ENCODE assay signal across 8 mouse cellular contexts in the genomic region with DNA sequence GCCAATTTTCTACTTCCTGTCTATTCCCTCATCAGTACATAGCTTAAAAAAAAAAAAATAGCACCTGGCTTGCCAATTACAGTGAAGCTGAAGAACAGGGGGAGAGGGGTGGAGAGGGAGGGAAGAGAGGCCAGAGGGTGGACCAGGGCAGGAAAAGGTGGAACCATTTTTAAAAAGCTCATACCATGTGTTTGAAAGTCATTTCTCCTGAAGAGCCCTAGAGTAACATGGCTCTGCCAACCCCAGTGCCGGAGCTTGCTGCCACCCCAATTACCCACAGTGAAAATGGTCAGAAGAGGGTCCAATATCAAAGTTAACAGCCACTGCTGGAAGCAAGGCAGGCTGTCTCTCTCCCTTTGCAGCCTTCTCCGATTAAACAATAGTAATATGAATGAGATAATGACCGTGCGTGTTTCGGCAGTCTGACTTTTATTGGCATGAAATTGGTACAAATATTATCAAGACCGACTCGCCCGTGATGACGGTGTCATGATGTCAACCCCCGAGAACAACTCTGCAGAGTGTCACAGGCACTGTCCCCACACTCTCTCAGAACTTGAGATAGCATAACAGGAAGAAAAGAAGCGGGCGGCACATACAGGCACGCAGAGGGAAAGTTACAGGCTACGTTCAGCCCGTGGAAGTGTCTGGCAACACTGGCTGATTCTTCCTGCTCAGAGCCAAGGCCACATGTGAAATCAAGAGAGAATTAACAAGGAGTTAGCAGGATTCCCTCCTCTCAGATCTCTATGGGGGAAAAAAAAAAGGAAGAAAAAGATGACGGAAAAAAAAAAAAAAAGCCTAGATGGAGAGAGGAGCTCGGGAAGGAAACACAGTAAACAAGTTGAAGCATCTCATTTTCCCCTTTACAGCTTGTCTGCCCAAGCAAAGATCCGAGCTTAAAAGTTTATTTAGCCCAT.
DNase-seq lines count a peak whose midpoint lies in the region; ATAC-seq and TF ChIP-seq lines count a peak whose summit lies in the region.

No protein-coding gene starts in this region.

- H3K36me3 ChIP-seq in testis, adult 2 months (ENCODE audit: control insufficient read depth, insufficient read depth, low read length) = no peaks in the 10 kb centered on the region
- H3K36me3 ChIP-seq in hindbrain, embryonic 10.5 days = no peaks in the 10 kb centered on the region
- no peaks in the 10 kb centered on the region for H3K36me3 ChIP-seq in liver, adult 2 months (ENCODE audit: control insufficient read depth, insufficient read depth, low read length)
- H3K36me3 ChIP-seq in myocyte (ENCODE audit: control insufficient read depth, insufficient read depth) = no peaks in the 10 kb centered on the region

- 35% methylated on average over 18 of the region's 18 CpGs for WGBS in hindbrain, embryonic 10.5 days
- 52% methylated on average over 18 of the region's 18 CpGs for WGBS in liver, adult 2 months

- no peak for TF ChIP-seq POLR2A in testis, adult 2 months (IDR thresholded peaks at IDR 0.05; ENCODE audit: control insufficient read depth, low read depth, low read length)
- no peak for TF ChIP-seq POLR2A in liver, adult 2 months (IDR thresholded peaks at IDR 0.05; ENCODE audit: extremely low read depth, insufficient read depth, low read length)
- no peak for TF ChIP-seq POLR2A in myocyte (IDR thresholded peaks at IDR 0.05; ENCODE audit: insufficient read length, low read depth)

- no peaks in the 10 kb centered on the region for H3K9me3 ChIP-seq in hindbrain, embryonic 10.5 days

- no peak overlapping the region for H3ac ChIP-seq in myocyte (ENCODE audit: control insufficient read depth, insufficient read length)

- peak overlapping the region; percentile 57 for H3K27ac ChIP-seq in testis, adult 2 months (ENCODE audit: control insufficient read depth, insufficient read depth, low read depth, low read length)
- peak overlapping the region; percentile 75 for H3K27ac ChIP-seq in hindbrain, embryonic 10.5 days
- peak overlapping the region; percentile 40 for H3K27ac ChIP-seq in liver, adult 2 months (replicated peaks; ENCODE audit: insufficient read depth, low read depth, low read length)

- no peaks in the 10 kb centered on the region for H3K27me3 ChIP-seq in testis, adult 2 months (ENCODE audit: control insufficient read depth, insufficient read depth, low read length)
- H3K27me3 ChIP-seq in hindbrain, embryonic 10.5 days (ENCODE audit: insufficient read depth, poor library complexity, severe bottlenecking) = no peaks in the 10 kb centered on the region
- no peaks in the 10 kb centered on the region for H3K27me3 ChIP-seq in liver, adult 2 months (ENCODE audit: control insufficient read depth, insufficient read depth, low read length)
- H3K27me3 ChIP-seq in myocyte (ENCODE audit: control insufficient read depth, insufficient read depth, insufficient read length) = no peaks in the 10 kb centered on the region

- peak; percentile 35; the same call in 1 of the 2 replicates for ATAC-seq in erythroid progenitor cell, adult 5-6 weeks (replicated peaks; ENCODE audit: low FRiP score, poor library complexity, severe bottlenecking)

- H3K4me3 ChIP-seq in testis, adult 2 months (ENCODE audit: control insufficient read depth, low read depth, low read length) = peak overlapping the region; percentile 56
- peak overlapping the region; percentile 23 for H3K4me3 ChIP-seq in hindbrain, embryonic 10.5 days
- peak overlapping the region; percentile 52 for H3K4me3 ChIP-seq in liver, adult 2 months (ENCODE audit: insufficient read depth, low read depth, low read length)
- peak overlapping the region; percentile 29 for H3K4me3 ChIP-seq in myocyte

- H3K79me2 ChIP-seq in liver, adult 2 months (ENCODE audit: control insufficient read depth, insufficient read depth, low read length) = peaks cover 11% of the 10 kb centered on the region; the same call in 1 of the 2 replicates
- H3K79me2 ChIP-seq in myocyte (ENCODE audit: control insufficient read depth, insufficient read depth) = no peaks in the 10 kb centered on the region

- peak overlapping the region; percentile 50 for H3K9ac ChIP-seq in liver, adult 2 months (ENCODE audit: low read depth, low read length)

- no peaks in the 10 kb centered on the region for H3K4me1 ChIP-seq in testis, adult 2 months (ENCODE audit: control insufficient read depth, insufficient read depth, low read length)
- peaks cover 67% of the 10 kb centered on the region for H3K4me1 ChIP-seq in hindbrain, embryonic 10.5 days (replicated peaks)
- peaks cover 5% of the 10 kb centered on the region for H3K4me1 ChIP-seq in liver, adult 2 months (ENCODE audit: control insufficient read depth, insufficient read depth, low read length)

- no peak for DNase-seq in testis, postnatal 10 days (ENCODE audit: low spot score)
- no peak for DNase-seq in hindbrain, embryonic 10.5 days (ENCODE audit: low spot score)
- no peak for DNase-seq in liver, adult 2 months (ENCODE audit: extremely low read depth, low read depth, low spot score)
- no peak for DNase-seq in right cerebral cortex, postnatal 14 days
- DNase-seq in right cerebral cortex, postnatal 4 days = no peak

- H3K4me2 ChIP-seq in myocyte (ENCODE audit: low read depth) = peak overlapping the region; percentile 91

- TF ChIP-seq CTCF in testis, adult 2 months (IDR thresholded peaks at IDR 0.05; ENCODE audit: control insufficient read depth, insufficient read depth, insufficient replicate concordance, low read depth, low read length) = no peak
- no peak for TF ChIP-seq CTCF in liver, adult 2 months (IDR thresholded peaks at IDR 0.05; ENCODE audit: low read depth, low read length)

TF ChIP-seq in myocyte, 11 proteins besides CTCF, POLR2A, EP300 and RAD21:
- TF ChIP-seq CEBPB (IDR thresholded peaks at IDR 0.05; ENCODE audit: insufficient read depth, poor library complexity, severe bottlenecking) (no peak), E2F4 (IDR thresholded peaks at IDR 0.05; ENCODE audit: insufficient read depth) (no peak), POLR2AphosphoS2 (IDR thresholded peaks at IDR 0.05; ENCODE audit: insufficient read length, low read depth) (no peak), MAX (IDR thresholded peaks at IDR 0.05; ENCODE audit: low read depth) (no peak), USF1 (IDR thresholded peaks at IDR 0.05; ENCODE audit: low read depth) (no peak), REST (IDR thresholded peaks at IDR 0.05; ENCODE audit: insufficient read depth, insufficient read length) (no peak), TCF12 (IDR thresholded peaks at IDR 0.05; ENCODE audit: insufficient read depth, poor library complexity, severe bottlenecking) (no peak), SRF (IDR thresholded peaks at IDR 0.05; ENCODE audit: control insufficient read depth, insufficient read length, low read depth) (no peak), MYOD1 (IDR thresholded peaks at IDR 0.05; ENCODE audit: control insufficient read depth in 1 of 3, insufficient read length in 2 of 3, low read depth in 2 of 3) (no peak), MYOG (IDR thresholded peaks at IDR 0.05; ENCODE audit: control insufficient read depth in 1 of 3, insufficient read depth in 1 of 3, insufficient read length in 2 of 3, low read depth in 2 of 3) (no peak), TCF3 (IDR thresholded peaks at IDR 0.05; ENCODE audit: insufficient read length, low read depth) (no peak)
TF ChIP-seq in myocyte: peak in this region for 0.
